Mouse (Mus musculus): ENCODE results near the gene Prdm9.
A peak's percentile ranks its signal among the peaks of the same experiment; 100 is the strongest.
"Not testable (repeated sequence)": the region's sequence is repeated elsewhere in the genome, so short reads cannot be mapped to it uniquely, and the experiment has no call there.

The Prdm9 gene

DNA sequence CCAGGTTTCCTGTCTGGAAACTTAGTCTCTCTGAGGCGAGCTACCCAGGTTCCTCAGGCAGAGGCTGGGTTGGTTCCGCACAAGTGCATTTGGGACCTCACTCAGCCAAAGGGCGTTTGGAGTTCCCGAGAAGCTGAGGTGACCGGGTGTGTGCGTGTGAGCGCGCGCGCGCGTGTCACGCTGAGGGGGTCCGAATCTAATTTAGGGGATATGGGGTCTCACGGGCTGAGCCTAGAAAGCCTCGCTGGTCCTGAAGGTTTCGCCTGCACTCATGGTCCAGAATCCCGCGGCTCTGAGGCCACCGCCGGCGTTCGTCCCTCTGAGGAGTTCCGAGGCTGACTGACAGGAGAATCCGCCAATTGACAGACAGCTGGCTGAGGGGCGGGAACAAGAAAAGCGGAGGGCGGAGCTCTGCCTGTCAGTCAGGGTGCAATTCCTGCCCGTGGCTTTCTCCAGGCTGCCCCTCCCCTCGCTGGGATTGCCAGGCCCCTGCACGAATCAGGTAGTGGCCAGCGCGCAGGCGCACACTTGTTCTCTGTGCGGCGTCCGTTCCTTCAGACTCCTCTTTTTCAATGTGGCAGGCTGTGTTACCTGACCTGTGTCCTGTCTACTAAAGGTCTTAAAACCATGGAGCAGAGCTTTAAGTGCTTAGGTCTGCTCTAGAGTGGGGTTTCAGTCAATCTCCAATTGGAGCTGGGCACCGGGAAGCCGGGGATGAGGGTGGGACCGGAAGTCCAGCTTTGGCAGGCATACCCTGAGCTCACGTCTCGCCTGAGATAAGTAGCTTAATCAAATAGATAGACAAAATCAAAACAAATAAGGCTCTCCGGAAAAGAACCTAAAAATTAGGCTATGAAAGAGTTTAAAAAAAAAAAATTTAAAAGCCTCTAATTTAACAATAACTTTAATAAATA is at the start of gene Prdm9:
Gene Prdm9 (minus strand): TSS at position 341 of the 914 bp plus-strand sequence.
- peak; percentile 100 for DNase-seq (ENCODE audit: low spot score)

DNA sequence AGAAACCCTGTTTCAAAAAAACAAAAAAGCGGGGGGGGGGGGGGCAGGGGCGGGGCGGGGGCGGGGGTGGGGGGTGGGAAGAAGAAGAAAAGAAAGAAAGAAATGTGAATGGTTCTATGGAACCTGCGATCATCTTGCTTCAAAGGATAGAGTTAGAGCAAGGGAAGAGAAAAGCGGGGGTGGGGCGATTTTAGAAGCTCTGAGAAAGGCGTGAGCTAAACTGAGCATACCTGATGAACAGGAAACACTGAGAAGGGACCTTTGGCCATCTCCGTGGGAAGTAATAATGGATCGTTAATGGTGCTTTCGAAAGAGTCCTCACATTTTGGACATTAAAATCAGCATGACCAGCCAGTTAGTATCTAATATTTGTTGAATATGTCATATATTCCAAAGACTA is 35.3 kb upstream of the Prdm9 start:
- no peak for DNase-seq (ENCODE audit: low spot score)

DNA sequence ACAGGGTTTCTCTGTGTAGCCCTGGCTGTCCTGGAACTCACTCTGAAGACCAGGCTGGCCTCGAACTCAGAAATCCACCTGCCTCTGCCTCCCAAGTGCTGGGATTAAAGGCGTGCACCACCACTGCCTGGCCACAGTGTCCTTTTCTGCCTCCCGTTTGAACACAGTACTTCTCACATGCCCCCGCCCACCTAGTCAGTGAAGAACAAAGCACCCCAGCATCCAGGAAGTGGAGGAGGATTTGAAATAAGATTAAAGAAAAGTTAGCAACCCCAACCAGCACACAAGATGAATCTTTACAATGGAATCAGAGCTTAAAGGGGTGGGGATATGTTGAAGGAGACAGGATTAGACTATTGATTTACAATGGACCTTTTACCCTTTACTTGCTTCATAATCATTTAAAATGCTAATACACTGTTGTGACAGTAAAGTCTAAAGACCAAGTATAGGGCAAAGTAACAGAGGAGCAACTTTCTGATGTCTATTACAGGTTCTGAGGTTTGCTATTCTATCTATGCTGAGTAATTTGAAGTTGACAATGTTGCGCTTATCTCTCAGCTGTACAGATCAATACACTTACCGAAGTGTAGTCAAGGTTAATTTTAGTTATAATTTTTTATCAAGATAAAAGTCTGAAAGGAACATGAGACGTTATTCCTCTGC is 27.2 kb upstream of the Prdm9 start:
- DNase-seq (ENCODE audit: low spot score), result no peak

DNA sequence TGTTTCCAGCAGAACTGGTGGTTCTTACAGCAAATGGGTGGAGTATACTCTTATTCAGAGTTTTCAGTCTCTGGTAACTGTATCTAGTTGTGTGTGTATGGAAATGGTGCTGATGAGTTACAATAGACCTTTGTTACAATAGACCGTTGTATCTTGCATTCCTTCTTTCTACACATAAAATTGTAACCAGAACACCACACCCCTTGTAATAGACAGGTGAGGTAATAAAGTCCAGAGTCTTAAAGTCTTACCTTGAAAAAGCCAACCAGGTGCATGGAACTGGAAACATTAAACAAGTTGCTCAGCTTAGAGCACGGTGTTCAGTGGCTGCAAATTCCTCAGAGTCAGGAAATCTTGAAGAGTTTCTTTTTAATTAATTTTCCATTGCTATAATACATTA is 24.0 kb upstream of the Prdm9 start:
- no peak for DNase-seq (ENCODE audit: low spot score)

DNA sequence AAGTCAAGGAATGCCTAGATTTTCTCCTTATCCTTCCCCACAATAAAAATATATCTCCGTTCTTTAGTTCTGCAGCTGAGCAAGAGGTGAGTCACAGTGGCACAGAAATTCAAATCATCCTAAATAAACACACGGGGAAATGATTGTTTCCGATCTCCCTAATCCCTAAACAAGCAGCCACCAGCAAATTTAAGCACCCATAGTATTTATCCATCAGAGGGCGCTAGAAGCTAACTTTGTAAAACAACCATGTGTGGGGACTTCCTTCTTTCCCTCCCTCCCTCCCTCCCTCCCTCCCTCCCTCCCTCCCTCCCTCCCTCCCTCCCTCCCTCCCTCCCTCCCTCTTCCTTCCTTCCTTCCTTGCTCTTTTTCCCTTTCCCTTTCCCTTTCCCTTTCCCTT is 21.5 kb upstream of the Prdm9 start:
- DNase-seq (ENCODE audit: low spot score), result no peak

DNA sequence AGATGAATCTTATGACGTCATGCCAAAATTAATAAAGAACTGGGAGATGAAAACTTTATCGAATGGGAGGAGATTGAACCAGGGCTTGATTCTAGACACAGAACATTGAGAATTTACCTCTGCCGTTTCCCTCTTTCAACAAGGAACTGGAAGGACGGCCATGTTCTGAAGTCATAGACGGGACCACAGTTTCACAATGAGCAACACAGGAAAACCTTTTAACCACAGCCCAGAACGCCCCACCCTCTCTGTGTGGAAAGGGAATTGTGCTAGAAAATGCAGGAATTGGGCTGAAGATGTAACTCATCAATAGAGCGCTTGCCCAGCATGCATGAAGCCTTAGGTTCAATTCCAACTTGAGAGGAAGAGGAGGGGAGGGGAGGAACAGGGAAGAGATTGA is 18.9 kb upstream of the Prdm9 start:
- DNase-seq (ENCODE audit: low spot score), result no peak

DNA sequence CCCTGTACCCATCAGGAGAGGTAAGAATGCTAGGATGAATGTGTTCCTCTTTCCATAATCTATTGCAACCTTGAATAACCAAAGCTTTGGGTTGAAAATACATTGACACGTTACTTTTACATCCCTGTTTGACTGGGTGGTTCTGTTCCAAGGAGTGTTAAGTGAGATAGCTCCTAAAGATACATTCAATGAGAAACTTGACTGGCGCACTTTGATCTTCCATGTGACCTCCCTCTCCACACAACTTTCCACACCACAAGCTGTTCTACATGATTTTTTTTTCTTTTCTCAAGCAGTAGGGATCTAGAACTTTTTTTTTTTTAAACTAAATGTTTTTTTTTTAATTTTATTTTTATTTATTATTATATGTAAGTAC is 15.9 kb upstream of the Prdm9 start:
- DNase-seq (ENCODE audit: low spot score), result no peak

DNA sequence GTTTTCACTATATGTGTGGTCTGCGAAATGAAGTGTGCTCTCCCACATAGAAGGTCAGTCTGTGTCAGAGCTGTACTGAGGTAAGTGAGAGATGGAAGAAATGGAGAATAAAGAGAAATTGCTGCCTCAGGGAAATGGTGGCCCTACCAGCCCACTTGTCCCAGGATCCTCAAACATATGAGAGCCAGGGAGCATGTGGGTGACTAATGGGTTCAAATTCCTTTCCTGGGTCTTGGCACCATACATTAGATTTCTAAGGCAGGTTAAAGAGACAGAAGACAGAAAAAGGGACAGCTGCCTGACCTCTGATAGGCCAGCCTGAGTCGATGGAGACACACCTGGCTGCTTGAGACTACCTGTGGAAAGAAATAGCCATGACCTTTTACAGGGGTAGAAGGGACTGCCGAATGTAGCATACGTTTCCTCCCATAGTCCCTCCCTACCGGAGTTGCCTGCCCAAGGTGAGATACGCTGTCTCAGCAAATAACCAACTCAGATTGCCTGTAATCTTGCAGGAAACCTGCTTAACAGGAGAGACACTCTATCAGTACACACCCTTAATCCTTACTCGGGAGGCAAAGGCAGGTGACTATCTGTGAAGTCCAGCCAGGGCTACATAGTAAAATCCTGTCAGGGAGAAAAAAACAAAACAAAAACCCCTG is 15.4 kb upstream of the Prdm9 start:
- DNase-seq (ENCODE audit: low spot score), result no peak

DNA sequence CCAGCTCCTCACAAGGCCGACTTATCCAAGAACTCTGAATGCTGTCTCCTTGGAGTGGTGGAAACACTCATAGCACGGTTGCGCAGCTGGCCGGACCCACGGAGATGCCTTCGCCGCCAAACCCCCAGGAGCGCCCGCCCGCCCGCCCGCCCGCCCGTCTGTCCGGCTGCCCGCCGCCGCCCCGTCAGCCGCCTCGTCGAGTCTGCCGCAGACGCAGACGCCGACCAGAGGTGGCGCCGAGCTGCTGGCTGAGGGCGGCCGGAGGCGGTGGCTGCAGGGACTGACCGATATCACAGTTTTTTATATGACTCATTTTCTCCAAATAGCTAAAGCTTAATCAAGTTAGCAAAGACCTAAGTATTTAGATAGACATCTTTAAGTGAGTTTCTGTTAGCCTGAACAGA is 13.1 kb upstream of the Prdm9 start:
- no peak for DNase-seq (ENCODE audit: low spot score)

DNA sequence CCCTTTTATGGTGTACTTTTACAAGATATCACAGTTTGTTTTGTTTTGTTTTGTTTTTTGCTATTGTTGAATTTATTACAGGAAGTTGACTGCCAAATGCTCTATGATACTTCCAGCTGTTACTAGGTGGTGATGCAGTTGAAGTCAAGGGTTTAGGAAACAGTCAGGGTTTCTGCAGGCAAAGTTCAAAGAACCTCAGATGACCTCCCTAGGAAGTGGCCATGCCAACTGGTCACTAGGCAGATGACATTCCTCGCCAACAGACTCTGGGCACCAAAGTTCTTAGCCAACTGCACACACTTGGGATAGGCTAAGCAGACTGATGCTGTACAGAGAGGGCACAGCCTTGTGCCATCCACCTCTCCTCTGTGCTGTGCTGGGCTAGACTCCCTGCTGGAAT is 10.9 kb upstream of the Prdm9 start:
- DNase-seq (ENCODE audit: low spot score), result no peak

DNA sequence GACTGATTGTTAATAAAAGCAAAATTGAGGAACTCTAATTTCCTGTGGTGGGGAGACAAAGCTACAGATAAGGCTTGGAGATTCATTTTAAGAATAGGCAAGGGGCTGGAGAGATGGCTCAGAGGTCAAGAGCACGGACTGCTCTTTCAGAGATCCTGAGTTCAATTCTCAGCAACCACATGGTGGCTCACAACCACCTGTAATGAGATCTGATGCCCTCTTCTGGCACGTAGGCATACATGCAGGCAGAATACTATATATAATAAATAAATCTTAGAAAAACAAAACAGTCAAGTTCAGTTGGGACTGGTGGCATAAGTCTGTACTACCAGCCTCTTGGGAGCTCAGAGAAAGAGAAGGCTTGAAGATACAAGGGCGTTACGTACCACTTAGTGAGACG is 2.8 kb upstream of the Prdm9 start:
- no peak for DNase-seq (ENCODE audit: low spot score)

DNA sequence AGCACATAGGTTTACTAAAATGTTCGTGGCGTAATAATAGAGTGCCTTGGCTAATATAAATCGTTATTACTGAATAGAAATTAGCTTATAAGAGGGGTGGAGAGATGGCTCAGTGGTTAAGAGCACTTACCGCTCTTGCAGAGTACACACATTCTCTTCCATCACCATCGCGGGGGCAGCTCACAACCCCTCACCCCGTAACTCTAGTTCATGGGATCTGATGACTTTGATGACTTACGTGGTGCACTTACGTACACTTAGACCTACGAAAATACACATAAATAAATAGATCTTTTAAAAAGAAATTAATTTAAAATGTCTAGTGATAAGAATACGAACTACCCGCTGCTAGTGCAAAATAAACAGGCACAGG is 760 bp upstream of the Prdm9 start:
- DNase-seq (ENCODE audit: low spot score), result no peak

DNA sequence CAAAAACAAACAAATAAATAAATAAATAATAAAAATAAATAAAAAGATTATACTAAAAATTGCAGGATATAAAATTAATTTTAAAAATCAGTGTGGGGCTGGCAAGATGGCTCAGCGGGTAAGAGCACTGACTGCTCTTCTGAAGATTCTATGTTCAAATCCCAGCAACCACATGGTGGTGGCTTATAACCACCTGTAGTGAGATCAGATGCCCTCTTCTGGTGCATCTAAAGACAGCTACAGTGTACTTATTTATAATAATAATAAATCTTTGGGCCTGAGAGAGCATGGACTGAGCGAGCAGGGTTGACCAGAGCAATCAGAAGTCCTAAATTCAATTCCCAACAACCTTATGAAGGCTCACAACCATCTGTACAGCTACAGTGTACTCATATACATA is 4.2 kb downstream of the Prdm9 start:
- no peak for DNase-seq (ENCODE audit: low spot score)

DNA sequence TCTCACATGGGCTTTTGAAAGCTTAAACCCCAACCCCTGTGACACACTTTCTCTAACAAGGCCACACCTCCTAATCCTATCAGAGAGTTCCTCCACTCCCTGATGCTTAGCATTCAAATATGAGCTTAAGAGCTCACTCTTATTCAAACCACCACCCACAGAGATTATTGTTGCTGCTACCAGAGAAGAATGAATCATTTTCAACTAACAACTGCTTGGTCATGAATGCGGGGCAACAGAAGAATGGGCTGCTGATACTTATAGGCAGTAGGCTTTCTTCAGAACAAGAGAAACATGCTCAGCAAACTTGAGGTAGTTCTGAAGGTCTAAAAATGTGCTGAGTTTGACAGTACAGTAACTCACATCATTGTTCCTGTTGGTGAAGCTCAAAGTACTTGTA is 14.4 kb downstream of the Prdm9 start:
- no peak for DNase-seq (ENCODE audit: low spot score)

DNA sequence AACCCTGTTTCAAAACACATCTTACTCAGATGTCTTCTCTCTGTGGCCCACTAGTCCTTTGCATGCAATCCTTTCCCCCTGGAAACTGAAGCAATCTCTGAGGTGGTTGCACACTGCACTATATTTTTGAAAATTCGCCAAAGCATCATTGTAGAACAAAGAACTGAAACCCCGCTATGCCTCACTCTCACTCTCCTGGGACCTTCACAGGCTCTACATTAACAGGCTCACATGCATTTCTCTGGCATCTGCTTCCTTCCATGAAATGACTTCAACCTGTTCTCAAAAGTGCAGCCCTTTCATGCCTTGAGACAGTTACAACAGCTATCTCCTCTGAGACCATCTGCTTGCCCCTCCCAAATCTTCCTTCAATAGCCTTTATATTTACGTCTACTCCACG is 17.7 kb downstream of the Prdm9 start:
- DNase-seq (ENCODE audit: low spot score), result no peak

DNA sequence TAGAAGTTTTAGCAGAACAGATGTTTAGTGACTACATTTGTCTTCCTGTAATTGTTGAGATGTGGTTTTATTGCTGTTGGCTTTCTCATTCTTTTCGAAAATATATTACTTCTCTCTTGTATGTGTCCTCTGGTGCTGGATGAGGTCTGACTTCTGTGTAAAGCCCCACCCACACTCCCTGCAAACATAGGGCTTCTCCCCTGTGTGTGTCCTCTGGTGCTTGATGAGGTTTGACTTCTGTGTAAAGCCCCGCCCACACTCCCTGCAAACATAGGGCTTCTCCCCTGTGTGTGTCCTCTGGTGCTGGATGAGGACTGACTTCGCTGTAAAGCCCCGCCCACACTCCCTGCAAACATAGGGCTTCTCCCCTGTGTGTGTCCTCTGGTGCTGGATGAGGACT is 20.3 kb downstream of the Prdm9 start:
- not testable (repeated sequence) for DNase-seq (ENCODE audit: low spot score)

DNA sequence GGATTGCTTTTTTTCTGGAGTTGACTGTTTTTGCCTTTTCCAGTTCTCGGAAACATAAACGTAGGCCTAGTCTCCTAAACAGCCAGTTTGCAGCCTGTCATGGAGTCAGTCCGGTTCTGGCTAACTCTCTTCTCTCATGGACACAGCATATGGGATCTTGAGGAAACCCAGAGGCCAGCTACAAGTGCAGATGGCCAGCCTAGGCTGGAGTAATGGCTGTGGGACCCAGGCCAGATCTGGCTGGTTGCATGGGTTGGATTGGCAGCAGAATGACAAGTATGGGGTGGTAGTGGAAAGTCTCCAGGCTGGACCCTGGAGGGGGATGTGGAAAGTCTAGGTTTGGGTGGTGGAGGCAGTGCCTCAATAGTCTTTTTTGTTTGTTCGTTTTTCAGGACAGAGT is 23.8 kb downstream of the Prdm9 start:
- DNase-seq (ENCODE audit: low spot score), result no peak

DNA sequence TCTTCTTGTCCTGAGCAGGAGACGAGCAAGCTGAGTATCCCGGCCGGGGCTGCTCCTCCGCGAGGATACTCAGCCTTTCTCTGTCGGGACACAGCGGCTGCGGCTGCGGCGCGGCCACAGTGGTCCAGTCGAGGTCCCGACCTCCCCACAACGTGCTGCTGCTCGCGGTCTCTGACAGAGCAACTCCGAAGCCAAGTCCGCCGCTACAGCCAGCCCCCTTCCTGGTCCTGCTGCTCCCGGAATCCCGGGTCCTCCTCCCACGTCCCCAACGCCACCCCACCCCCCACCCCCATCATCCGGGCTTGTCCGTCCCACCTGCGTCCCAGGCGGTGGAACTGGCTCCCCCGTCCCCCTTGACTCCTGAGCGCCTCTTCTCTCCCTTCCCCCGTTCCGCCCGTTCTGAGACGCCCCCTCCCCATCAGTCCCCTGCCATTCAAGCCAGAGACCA is 27.7 kb downstream of the Prdm9 start:
- no peak for DNase-seq (ENCODE audit: low spot score)

DNA sequence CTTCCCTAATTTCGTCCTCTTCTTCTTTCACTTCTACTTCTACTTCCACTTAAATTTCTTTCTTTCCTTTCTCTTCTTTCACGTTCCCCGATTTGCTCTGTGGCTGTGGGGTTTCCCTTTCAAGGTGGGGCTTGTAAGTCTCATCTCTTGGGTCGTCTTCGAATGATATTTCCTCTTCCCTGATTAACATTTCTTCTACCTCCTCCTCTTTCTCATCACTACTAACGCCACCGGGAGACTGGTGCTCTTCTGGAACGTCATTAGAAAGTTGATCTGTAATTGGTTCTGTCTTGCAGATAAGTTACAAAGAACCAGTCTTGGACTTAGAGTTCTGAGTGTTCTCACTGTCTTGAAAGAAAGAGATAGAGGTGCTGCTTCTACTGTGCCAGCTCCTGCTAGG is 28.2 kb downstream of the Prdm9 start:
- no peak for DNase-seq (ENCODE audit: low spot score)

DNA sequence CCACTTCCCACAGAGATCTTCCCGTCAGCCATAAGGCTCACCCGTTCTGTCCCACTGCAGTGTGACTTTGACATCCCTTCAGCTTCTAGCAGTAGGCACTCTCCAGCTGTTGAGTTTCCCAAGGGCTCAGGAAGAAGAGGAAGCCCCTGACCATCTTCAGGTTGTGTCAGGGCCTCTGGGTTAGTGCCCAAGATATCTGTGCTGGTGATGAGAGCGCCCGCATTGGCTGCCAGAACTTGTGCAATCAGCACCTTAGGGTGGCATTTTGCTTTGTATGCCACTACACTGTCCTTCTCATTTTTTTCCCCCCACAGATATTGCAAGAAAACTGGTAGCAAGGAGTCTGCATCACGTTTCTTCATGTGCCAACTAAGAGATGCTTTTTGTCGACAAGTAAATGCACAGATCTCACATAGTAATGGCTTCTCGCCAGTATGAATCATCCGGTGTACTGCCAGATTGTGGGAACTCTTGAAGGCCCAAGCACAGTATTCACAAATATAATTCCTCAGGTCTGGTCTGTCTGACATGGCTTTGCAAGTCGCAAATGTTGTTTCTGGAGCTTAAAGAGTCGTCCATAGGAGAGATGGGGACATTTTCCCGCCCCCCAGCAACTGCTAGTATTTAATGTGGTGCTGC is 28.9 kb downstream of the Prdm9 start:
- no peak for DNase-seq (ENCODE audit: low spot score)

DNA sequence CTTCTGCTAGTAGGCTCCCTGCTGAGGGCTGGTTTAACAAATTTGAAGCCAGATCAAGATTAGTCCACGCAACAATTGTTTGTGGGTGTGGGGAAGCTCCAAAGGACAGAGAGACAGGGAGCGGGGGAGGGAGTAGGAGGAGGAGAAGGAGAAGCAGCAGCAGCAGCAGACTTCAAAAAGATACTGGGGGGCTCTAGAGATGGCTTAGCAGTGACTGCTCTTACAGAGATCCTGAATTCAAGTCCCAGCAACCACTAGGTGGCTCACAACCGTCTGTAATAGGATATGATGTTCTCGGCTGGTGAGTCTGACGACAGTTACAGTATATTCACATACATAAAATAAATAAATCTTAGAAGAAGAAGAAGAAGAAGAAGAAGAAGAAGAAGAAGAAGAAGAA is 34.0 kb downstream of the Prdm9 start:
- DNase-seq (ENCODE audit: low spot score), result no peak

DNA sequence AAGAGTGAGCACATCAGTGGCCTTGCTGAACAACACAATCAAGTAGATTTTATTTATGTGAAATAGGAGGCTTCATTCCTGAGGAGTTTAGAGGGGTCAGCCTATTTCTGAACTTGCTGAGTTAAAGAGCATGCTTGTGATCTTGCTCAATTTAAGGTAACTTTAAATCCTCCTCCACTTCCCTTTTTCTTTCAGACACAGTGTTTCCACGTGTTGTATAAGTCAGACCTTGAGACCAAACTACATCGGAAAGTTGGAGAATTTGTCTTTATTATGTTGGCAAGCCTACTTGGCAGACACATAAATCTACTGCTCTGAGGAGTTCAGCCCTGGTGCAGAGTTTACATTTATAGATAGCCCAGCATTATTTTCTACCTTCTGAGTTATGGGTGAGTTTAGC is 35.3 kb downstream of the Prdm9 start:
- DNase-seq (ENCODE audit: low spot score), result no peak

DNA sequence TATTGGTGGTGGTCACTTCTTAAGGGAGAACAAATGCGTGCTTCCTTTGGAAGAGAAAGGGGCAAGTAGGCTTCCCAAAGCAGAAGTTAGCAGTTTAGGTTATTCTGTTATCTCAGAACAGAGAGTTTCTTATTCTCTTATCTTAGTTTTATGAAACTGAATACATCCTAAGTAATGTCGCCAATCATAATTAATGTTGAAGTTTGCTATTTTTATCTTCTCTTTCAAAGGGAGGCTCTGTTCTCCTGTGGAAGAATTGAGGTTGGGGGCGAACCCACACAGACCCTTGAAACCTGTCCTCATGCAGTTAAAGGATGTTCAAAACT is 36.4 kb downstream of the Prdm9 start:
- DNase-seq (ENCODE audit: low spot score), result no peak
